Mouse (Mus musculus) cerebellum, adult 11-12 months (tissue): Measurements from ENCODE around the gene B4galt2.

Experiments used
- DNase-seq: peaks from one replicate; pipeline ENCODE4 v3.0.0; 2022

B4galt2 gene

DNA sequence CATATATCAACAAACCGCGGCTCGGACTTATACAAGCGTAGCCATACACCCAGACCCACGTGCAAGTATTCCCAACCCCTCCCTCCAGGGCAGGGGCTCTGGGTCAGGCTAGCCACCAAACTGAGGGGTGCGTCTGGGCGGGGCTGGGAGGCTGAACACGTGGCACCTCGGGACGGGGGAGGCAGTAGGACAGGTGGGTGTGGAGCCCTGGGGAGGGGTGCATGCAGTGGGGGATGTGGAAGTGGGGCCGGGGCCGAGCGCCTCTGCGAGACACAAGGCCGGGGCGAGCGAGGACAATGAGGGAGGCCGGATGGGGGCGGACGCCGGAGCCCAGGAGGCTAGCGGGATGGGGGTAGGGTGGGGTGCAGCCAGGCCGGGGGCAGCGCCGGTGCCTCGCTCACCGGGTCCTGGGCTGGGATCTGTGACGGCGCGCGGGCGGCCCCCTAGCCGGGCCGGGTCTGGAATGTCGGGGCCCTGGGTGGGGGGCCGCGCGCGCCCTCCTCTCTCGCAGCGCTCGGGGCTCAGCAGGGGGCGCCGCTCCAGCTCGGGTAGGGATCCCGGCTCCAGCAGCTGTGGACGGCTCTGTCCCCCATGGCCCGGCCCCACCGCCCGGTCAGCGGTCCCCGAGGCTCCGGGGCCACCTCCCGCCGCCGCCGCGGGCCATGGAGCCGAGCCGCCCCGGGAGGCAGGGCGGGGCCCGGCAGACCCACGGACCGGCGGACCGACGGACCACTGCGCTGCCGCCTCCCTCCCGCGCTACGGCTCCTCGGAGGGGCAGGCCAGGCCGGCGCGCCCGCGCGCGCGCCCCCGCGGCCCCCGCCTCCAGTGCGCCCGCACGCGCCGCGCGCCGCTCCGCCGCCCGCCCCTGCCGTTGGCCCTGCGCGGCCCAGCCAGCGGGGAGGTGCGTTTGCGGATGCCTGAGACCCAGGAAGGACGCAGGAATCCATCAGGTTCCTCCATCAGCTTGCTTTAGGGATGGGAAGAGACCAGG is at the start of gene B4galt2:
TSS of gene B4galt2 (minus strand) at position 787 of the 991 bp plus-strand sequence.
- DNase-seq: peak; percentile 73

DNA sequence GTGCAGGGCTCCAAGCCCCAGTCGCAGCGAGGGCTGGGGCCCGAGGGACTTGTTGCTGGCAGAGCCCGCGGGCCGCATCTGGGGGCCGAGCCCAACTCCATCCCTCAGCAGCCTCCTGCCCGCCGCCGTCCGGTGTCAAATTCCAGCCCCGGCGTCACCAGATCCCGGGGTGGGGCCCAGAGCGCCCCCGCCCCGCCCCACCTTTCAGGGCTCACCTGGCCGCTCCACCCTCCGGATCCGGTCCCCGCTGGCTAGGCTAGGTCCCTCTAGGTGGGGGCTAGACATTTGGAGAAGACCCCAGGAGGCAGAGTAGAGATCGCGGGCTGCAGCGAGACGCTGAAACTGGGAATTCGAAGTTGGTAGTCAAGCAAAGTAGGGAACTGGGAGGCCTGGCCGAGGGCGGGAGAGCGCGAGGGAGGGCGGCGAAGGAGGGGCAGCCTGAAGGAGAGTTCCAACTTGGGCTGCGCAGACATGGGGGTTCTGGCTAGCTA is 46.1 kb upstream of the B4galt2 start, which contains the start of gene Artn:
TSS of gene Artn (minus strand) at position 373 of the 491 bp plus-strand sequence.
- peak; percentile 30 for DNase-seq

DNA sequence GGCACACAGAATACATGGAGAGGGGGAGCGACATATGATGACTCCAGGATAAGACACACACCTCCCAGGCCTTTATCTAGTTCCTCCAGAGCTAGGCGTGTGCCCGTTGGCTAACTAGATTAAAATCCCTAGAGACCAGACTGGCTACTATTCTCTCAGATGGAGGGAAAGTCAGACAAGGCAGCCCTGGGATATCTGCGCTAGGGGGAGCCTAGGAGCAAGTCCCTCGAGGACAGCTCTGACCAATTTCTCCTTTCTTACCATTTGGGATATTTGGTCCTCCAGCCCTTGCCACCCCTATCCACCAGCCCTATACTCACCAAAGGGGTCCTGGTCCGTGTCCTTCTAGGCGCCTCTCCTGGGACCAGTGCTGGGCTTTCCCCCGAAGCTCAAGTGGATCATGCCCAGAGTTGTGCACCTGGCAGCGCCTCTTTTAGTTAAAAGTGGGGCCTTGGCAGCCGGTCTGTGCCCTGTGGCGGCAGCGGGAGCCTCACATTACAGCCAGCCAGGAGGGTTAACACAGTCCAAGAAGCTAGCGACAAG is 45.5 kb upstream of the B4galt2 start:
- peak; percentile 45 for DNase-seq

DNA sequence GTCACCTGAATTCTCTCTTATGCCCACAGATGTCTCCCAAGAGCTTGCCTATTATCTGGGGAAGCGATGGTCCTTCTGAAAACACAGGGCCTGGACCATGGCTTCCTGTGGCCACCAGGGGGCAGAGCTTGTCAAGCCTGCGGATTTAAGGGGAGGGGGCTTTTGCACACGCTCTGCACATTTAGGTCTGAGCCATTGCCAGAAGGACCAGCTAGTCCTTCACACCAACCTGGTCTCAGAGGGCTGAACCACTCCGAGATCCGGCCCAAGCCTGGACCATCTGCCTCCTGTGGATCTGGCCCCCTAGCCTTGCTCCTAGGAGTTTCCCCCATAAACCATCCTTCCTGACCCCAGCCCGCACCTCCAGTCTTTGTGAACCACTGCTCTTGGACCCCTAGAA is 44.9 kb upstream of the B4galt2 start:
- DNase-seq: peak; percentile 38

GRCm38 (mm10) chr4:117926545-117927482 is 43.5 kb upstream of the B4galt2 start:
- DNase-seq: peak; percentile 57

DNA sequence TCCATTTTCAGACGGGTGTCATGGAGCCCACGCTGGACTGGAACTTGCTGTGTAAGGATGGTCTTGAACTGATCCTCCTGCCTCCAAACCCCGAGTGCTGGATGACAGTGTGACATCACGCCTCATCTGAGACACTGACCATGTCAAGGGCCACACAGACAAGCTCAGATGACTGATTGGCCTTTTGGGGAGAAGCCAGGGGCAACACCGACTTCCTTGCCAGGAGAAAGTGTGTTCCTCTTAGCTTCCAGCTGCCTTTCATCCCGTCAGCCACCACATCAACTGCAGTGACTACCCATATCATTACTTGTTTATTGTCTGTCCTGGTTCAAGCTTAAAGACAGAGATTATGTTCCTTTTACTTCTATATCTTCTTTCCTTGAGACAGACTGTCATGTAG is 41.6 kb upstream of the B4galt2 start:
- DNase-seq: no peak

- DNase-seq: no peak
Measured at GRCm38 (mm10) chr4:117923450-117923849, 40.2 kb upstream of the B4galt2 start.

DNA sequence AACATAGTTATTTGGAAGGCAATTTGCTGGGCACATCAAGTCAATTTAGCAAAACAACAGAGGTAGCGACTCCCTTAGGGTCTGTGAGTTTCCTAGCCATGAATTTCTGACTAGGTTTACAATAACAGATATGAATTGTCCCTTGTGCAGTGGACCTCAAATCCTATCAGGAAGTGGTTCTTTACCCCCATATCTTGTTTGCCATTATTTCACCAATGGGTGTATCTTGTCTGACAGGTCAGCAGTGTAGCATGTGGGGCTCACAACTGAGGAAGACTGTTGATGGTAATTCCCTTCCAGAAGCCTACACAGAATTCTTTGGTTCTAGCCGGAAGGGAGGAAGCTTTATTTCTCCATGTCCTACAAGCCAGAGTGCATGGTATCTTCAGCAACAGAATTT is 38.1 kb upstream of the B4galt2 start:
- no peak for DNase-seq

- no peak for DNase-seq
Measured at GRCm38 (mm10) chr4:117918762-117919161, 35.5 kb upstream of the B4galt2 start.

GRCm38 (mm10) chr4:117918261-117918660 is 35.0 kb upstream of the B4galt2 start:
- no peak for DNase-seq

- DNase-seq: no peak
Measured at GRCm38 (mm10) chr4:117917847-117918246, 34.6 kb upstream of the B4galt2 start.

DNA sequence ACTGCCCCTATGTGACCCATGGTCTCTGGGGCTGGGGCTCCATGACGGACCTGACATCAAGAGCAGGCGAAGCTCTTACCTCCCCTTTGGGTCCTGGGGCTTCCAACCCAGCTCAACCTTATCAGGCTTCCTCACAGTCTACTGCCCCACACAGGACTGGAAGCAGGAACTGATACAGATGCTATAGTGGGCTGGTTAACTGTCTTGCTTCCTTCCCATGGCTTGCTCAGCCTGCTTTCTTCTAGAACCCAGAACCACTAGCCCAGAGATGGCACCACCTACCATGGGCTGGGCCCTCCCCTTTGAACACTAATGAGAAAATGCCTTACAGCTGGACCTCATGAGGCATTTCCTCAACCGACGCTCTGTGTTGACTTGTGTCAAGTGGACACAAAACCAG is 34.1 kb upstream of the B4galt2 start:
- no peak for DNase-seq

GRCm38 (mm10) chr4:117916386-117916785 is 33.1 kb upstream of the B4galt2 start:
- no peak for DNase-seq

DNA sequence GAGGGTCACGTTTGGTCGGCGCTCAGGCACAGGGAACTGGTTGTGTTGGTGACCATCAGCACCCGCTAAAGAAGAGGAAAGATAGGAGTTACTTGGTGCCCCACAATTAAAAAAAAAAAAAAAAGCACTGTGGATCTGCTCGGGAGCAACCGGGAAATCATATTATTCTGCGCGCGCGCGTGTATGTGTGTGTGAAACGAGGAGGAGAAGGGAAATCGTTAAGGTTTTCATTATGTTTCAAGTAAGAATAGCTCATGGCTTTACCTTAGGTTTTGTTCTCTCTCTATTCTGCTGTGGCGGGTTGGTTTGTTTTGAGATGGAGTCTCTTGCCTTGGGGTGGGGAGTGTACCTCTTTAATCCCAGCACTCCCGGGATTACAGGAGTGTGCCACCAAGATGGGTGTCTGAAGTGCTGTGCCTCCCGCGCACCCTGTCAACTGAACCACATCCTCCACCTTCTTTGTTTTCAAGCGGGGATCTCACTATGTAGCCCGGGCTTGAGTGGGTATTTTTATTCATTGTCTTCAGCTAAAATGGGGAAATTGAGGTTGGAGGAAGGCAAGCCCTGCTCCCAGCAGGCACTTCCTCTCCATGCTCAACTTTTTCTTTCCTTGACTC is 32.3 kb upstream of the B4galt2 start:
- no peak for DNase-seq

DNA sequence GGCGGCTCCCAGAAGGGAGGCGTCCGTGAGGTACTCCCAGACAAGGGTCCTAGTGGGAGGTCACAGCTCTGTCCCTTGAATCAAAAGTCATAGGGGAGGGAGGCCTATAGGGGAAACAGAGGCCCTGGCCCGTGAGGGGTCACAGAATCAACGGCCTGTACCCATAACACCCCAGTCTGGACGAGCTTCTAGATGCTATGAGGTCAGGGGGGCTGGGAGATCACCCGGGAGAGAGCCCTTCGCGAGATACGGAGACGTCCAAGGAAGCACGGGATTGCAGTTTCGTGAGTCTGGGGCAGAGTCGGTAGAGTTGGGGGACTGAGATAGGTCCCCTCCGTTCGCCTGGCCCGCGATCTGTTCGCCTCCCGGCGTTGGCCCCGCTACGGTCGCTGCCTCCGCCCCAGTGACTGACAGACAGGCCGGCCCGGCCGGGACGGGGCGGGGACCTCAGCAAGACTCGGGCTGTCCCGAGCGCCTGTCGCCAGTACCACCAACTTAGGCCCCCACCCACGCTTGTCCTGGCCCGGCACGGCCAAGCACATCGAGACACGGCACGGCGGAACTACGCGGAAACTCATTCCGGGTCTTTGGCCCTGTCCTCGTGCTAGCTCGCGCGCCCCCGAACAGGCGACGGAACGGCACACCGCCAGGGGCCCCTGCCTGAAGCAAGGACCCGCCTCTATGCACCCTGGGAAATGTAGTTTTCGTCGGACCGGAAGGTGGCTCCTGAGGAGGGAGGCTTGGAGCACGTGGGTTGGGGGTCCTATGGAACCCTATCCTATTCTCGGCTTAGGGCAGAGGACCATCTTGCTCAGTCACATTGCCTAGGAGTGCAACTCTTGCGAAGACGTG is 31.5 kb upstream of the B4galt2 start, which contains the start of gene Ipo13:
TSS of gene Ipo13 (minus strand) at position 409 of the 852 bp plus-strand sequence.
- peak; percentile 93 for DNase-seq

DNA sequence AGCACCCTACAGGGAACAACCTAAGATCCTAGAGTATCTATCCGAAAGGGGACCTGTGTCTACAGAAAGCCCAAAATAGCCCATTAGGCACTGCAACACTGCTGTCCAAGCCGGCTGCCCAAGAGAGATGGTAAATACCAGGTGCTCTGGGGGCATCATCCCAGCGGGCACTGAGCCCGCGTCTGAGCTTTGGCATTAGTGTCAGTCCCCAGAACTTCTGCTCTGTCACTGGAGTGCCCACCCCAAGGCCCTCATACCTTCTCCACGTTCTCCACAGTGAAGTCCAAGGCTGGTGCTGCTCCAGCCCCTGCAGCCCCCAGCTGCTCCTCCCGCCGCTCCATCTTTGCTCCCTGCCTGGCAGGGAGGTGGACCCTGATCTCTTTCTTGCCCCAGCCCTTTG is 30.7 kb upstream of the B4galt2 start:
- peak; percentile 82 for DNase-seq

DNA sequence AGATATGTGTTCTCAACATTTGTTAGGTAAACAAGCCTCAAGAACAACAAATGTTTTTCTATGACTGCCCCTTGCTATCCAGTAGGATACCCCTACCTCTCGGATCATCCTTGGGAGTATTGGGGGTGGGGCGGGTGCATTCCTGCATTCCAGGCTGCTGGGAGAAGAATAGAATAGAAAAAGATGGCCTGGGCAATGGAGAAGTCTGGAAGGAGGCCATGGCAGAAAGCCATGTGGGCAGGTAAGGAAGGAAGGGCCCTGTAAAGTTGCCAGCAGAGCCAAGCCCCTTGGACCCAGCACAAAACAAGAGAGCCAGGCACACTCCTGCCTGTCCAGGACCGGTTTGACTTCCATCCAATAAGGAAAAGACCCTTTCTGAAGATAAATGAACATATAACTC is 30.1 kb upstream of the B4galt2 start:
- DNase-seq: peak; percentile 90

GRCm38 (mm10) chr4:117912685-117913273 is 29.5 kb upstream of the B4galt2 start:
- peak; percentile 73 for DNase-seq

GRCm38 (mm10) chr4:117912131-117912561 is 28.9 kb upstream of the B4galt2 start:
- peak; percentile 81 for DNase-seq

DNA sequence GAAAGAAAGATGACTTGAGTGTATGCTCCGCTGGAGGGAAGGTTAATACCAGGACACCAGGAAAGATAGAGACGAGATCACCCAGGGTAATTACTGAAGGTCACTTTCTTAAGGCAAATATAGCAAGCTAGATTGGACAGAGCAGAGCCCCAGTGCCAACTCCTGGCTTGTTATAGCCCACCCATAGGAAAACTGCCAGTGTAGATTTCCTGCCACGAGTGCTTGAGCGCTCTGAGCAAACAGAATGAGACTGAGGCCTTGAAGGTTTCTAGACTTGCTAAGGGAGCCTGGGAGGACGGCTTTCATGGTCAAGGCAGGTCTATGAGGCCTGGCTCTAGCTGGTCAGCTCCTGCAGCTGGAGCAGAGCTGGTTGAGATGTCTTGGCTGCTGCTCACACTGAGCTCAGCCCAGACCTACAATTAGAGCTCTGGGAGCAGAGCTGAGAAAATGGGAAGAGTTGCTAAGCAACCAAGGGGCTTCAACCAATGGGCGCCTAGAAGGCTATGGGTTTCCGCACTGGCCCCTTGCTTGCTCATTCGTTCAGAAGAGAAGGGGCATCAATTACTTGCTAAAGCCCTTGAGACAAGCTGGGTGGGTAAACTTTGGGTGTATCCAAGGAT is 25.7 kb upstream of the B4galt2 start:
- DNase-seq: no peak
